Mouse (Mus musculus): ENCODE measurements around the gene Tcirg1. TPM values are rescaled to one million over a fixed set of nuclear protein-coding genes. Genes with fewer than 3 reads are reported as not detected.

Gene Tcirg1
- polyA plus RNA-seq, 1 experiment from 2014 or later, result 10.7 TPM

- no peak for DNase-seq (ENCODE audit: low spot score)
- H3K9me3 ChIP-seq (ENCODE audit: control insufficient read depth, low read length), result no peaks in the 10 kb centered on the region
- 0 out of 2 replicates have a peak, but pooled peaks cover 2% of the 10 kb centered on the region for H3K27me3 ChIP-seq (ENCODE audit: control insufficient read depth, insufficient read depth, low read length)
- ATAC-seq (ENCODE audit: low FRiP score), result no peak
- H3K36me3 ChIP-seq (ENCODE audit: control insufficient read depth, insufficient read depth, low read length), result no peaks in the 10 kb centered on the region
- H3K4me1 ChIP-seq (replicated peaks; ENCODE audit: control insufficient read depth, insufficient read depth, low read length), result peaks cover 9% of the 10 kb centered on the region
- 50% methylated on average over 10 of the region's 10 CpGs for WGBS
- H3K27ac ChIP-seq (ENCODE audit: low read depth, low read length), result no peak overlapping the region
- peak overlapping the region; percentile 38 for H3K4me3 ChIP-seq (ENCODE audit: low read depth, low read length)
- peak overlapping the region; percentile 66 for H3K4me2 ChIP-seq (replicated peaks; ENCODE audit: low read depth, low read length)
- 0 out of 2 replicates have a peak overlapping the region, but pooled peaks have one; percentile 47 for H3K9ac ChIP-seq (ENCODE audit: low read depth, low read length)
Observed at GRCm38 (mm10) chr19:3906326-3906725, 607 bp downstream of the Tcirg1 start.

DNA sequence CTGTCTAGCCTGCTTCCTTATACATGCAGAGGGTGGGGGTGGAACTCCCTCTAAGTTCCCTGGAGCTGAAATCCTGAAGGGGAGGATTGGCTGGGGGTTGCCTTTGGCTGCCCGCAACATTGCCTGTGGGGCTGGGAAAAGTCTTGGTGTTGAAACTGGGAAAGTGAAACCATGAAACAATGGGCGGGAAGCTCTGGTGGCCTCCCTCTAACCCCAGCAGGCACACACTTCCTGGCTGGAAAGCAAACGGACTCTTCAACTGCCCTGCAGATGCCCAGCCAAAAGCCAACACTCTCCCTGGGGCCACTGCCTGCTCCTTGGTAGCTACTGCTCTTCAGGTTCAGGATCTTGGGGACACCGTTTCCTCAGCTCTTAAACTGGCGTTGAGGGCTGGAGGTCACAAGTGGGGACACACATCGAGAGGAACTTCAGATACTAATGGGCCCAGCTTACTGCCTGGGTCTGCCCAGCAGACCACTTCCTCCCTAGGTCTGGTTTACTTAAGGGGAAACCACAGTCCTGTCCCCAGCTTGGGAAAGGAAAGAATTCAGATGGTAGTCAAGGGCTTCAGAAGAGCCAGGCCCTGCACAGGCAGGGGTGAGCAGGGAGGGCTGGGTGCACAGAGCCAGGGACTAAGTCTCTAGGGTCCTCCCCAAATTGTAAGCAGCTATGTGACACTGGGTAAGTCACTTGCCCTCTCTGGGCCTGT, 1.5 kb downstream of the Tcirg1 start:
- DNase-seq (ENCODE audit: low spot score) (peak; percentile 28), ATAC-seq (ENCODE audit: low FRiP score) (no peak)
- 0 out of 2 replicates have a peak overlapping the region, but pooled peaks have one; percentile 39 for H3K27ac ChIP-seq (ENCODE audit: low read depth, low read length)
- 0 out of 2 replicates have a peak, but pooled peaks cover 2% of the 10 kb centered on the region for H3K27me3 ChIP-seq (ENCODE audit: control insufficient read depth, insufficient read depth, low read length)
- WGBS, result 53% methylated on average over 6 of the region's 6 CpGs
- H3K9me3 ChIP-seq (ENCODE audit: control insufficient read depth, low read length), result no peaks in the 10 kb centered on the region
- H3K4me3 ChIP-seq (ENCODE audit: low read depth, low read length), result no peak overlapping the region
- 0 out of 2 replicates have a peak overlapping the region, but pooled peaks have one; percentile 3 for H3K4me2 ChIP-seq (replicated peaks; ENCODE audit: low read depth, low read length)
- no peaks in the 10 kb centered on the region for H3K36me3 ChIP-seq (ENCODE audit: control insufficient read depth, insufficient read depth, low read length)
- no peak overlapping the region for H3K9ac ChIP-seq (ENCODE audit: low read depth, low read length)
- peaks cover 9% of the 10 kb centered on the region for H3K4me1 ChIP-seq (replicated peaks; ENCODE audit: control insufficient read depth, insufficient read depth, low read length)

- H3K9me3 ChIP-seq (ENCODE audit: control insufficient read depth, low read length), result no peaks in the 10 kb centered on the region
Observed at GRCm38 (mm10) chr19:3904363-3904675, 2.6 kb downstream of the Tcirg1 start.

DNA sequence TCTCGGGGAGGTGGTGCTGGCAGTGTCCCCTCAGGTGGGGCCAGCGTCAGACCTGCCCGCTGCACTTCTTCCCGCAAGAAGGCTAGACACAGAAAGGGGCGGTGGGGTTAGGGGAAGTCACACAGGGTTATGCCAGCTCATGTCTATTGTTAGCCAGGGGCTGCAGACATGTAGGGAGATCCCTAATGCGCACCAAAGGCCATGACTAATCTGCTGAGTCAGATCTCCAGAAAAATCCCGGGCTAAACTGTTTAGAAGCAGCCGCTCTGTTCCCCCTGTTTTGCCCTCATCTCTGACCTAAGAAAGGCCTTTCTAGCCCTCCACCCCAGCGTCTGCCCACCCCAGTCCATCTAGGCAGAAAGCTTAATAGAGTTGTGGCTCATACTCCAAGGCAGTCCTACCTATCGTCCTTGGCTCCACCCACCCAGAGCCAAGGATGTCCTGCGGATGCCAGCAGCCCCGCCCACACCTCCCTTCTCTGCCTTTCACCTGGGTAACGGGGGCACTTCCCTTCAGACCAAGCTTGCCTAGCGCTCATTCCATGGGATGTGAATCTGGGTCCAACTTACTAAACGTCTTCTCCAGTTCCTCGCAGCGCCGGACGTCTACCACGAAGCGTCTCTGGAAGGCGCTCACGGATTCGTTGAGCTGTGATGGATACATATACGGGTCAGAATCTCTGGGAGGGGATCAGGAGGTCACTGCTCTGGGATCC, 3.1 kb downstream of the Tcirg1 start:
- Histone ChIP-seq H3K36me3 (ENCODE audit: control insufficient read depth, insufficient read depth, low read length) (no peaks in the 10 kb centered on the region), H3K4me3 (ENCODE audit: low read depth, low read length) (no peak overlapping the region), H3K27me3 (ENCODE audit: control insufficient read depth, insufficient read depth, low read length) (0 out of 2 replicates have a peak, but pooled peaks cover 2% of the 10 kb centered on the region), H3K4me1 (replicated peaks; ENCODE audit: control insufficient read depth, insufficient read depth, low read length) (peaks cover 9% of the 10 kb centered on the region), H3K9me3 (ENCODE audit: control insufficient read depth, low read length) (no peaks in the 10 kb centered on the region), H3K9ac (ENCODE audit: low read depth, low read length) (no peak overlapping the region), H3K4me2 (replicated peaks; ENCODE audit: low read depth, low read length) (no peak overlapping the region), H3K27ac (ENCODE audit: low read depth, low read length) (no peak overlapping the region)
- ATAC-seq (ENCODE audit: low FRiP score), result no peak
- WGBS, result 63% methylated on average over 25 of the region's 25 CpGs
- no peak for DNase-seq (ENCODE audit: low spot score)

More at GRCm38 (mm10) chr19:3904363-3904675, 2.6 kb downstream of the Tcirg1 start:
- 66% methylated on average over 10 of the region's 10 CpGs for WGBS
- Histone ChIP-seq H3K27me3 (ENCODE audit: control insufficient read depth, insufficient read depth, low read length) (0 out of 2 replicates have a peak, but pooled peaks cover 2% of the 10 kb centered on the region), H3K36me3 (ENCODE audit: control insufficient read depth, insufficient read depth, low read length) (no peaks in the 10 kb centered on the region), H3K4me1 (replicated peaks; ENCODE audit: control insufficient read depth, insufficient read depth, low read length) (peaks cover 9% of the 10 kb centered on the region), H3K9ac (ENCODE audit: low read depth, low read length) (no peak overlapping the region), H3K4me2 (replicated peaks; ENCODE audit: low read depth, low read length) (no peak overlapping the region), H3K27ac (ENCODE audit: low read depth, low read length) (no peak overlapping the region), H3K4me3 (ENCODE audit: low read depth, low read length) (no peak overlapping the region)
- DNase-seq (ENCODE audit: low spot score) (no peak), ATAC-seq (ENCODE audit: low FRiP score) (no peak)

- WGBS, result 83% methylated on average over 12 of the region's 12 CpGs
- no peaks in the 10 kb centered on the region for H3K36me3 ChIP-seq (ENCODE audit: control insufficient read depth, insufficient read depth, low read length)
Observed at GRCm38 (mm10) chr19:3902966-3903365, 4.0 kb downstream of the Tcirg1 start.

DNA sequence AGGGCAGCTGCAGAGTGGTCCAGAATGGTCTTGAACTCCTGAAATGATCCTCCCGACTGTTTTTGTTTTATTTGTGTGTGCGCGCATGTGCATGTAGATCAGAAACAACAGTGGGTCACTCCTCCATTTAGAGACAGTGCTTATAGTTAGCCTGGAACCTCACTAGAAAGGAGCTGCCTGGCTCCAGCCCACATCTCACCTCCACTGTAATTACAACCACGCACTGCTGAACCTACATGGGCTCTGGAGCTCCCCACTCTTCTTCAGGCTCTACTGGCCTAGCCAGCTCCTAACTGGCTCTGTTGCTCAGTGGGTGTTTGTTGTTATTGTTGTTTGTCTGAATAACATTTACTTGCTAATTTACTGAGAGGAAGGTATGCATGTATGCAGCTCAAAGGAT, 7.3 kb downstream of the Tcirg1 start:
- Histone ChIP-seq H3K4me2 (replicated peaks; ENCODE audit: low read depth, low read length) (no peak overlapping the region), H3K9ac (ENCODE audit: low read depth, low read length) (no peak overlapping the region), H3K4me1 (replicated peaks; ENCODE audit: control insufficient read depth, insufficient read depth, low read length) (no peaks in the 10 kb centered on the region; the same call in 1 of the 2 replicates), H3K36me3 (ENCODE audit: control insufficient read depth, insufficient read depth, low read length) (no peaks in the 10 kb centered on the region; the same call in 1 of the 2 replicates), H3K4me3 (ENCODE audit: low read depth, low read length) (no peak overlapping the region), H3K27ac (ENCODE audit: low read depth, low read length) (no peak overlapping the region), H3K9me3 (ENCODE audit: control insufficient read depth, low read length) (no peaks in the 10 kb centered on the region), H3K27me3 (ENCODE audit: control insufficient read depth, insufficient read depth, low read length) (no peaks in the 10 kb centered on the region)
- 98% methylated on average over 4 of the region's 4 CpGs for WGBS
- ATAC-seq (ENCODE audit: low FRiP score) (no peak), DNase-seq (ENCODE audit: low spot score) (no peak)

More at GRCm38 (mm10) chr19:3902966-3903365, 4.0 kb downstream of the Tcirg1 start:
- Histone ChIP-seq H3K4me1 (replicated peaks; ENCODE audit: control insufficient read depth, insufficient read depth, low read length) (peaks cover 9% of the 10 kb centered on the region), H3K9me3 (ENCODE audit: control insufficient read depth, low read length) (no peaks in the 10 kb centered on the region), H3K27me3 (ENCODE audit: control insufficient read depth, insufficient read depth, low read length) (0 out of 2 replicates have a peak, but pooled peaks cover 2% of the 10 kb centered on the region), H3K4me2 (replicated peaks; ENCODE audit: low read depth, low read length) (no peak overlapping the region), H3K4me3 (ENCODE audit: low read depth, low read length) (no peak overlapping the region), H3K9ac (ENCODE audit: low read depth, low read length) (no peak overlapping the region), H3K27ac (ENCODE audit: low read depth, low read length) (no peak overlapping the region)
- DNase-seq (ENCODE audit: low spot score), result no peak
- no peak for ATAC-seq (ENCODE audit: low FRiP score)

DNA sequence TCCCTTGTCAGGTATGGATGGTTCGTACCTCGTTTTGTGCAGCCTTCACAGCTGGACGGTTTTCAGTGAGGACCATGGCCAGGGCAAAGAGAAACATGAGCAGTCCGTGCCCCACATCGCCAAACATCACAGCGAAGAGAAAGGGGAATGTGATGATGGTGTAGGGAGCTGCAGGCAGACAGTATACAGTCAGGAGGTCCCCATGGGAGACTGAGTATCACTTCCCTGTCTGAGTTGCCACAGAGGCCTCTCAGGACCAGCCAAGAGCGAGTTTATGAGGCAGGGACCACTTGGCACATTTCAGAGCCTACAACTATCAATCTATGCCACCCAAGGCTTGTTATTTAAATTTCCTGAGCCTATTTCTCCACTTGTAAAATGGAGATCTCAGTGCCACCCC, 8.0 kb downstream of the Tcirg1 start:
- no peak overlapping the region for H3K9ac ChIP-seq (ENCODE audit: low read depth, low read length)
- no peak overlapping the region for H3K4me3 ChIP-seq (ENCODE audit: low read depth, low read length)
- H3K27ac ChIP-seq (ENCODE audit: low read depth, low read length), result no peak overlapping the region
- ATAC-seq (ENCODE audit: low FRiP score), result no peak
- H3K27me3 ChIP-seq (ENCODE audit: control insufficient read depth, insufficient read depth, low read length), result no peaks in the 10 kb centered on the region
- WGBS, result 79% methylated on average over 7 of the region's 7 CpGs
- no peak for DNase-seq (ENCODE audit: low spot score)
- H3K9me3 ChIP-seq (ENCODE audit: control insufficient read depth, low read length), result no peaks in the 10 kb centered on the region
- H3K4me1 ChIP-seq (replicated peaks; ENCODE audit: control insufficient read depth, insufficient read depth, low read length), result no peaks in the 10 kb centered on the region; the same call in 1 of the 2 replicates
- H3K4me2 ChIP-seq (replicated peaks; ENCODE audit: low read depth, low read length), result no peak overlapping the region
- no peaks in the 10 kb centered on the region; the same call in 1 of the 2 replicates for H3K36me3 ChIP-seq (ENCODE audit: control insufficient read depth, insufficient read depth, low read length)

- 98% methylated on average over 5 of the region's 5 CpGs for WGBS
- Histone ChIP-seq H3K27me3 (ENCODE audit: control insufficient read depth, insufficient read depth, low read length) (no peaks in the 10 kb centered on the region), H3K27ac (ENCODE audit: low read depth, low read length) (no peak overlapping the region), H3K4me1 (replicated peaks; ENCODE audit: control insufficient read depth, insufficient read depth, low read length) (no peaks in the 10 kb centered on the region; the same call in 1 of the 2 replicates), H3K9me3 (ENCODE audit: control insufficient read depth, low read length) (no peaks in the 10 kb centered on the region), H3K4me3 (ENCODE audit: low read depth, low read length) (no peak overlapping the region), H3K9ac (ENCODE audit: low read depth, low read length) (no peak overlapping the region), H3K36me3 (ENCODE audit: control insufficient read depth, insufficient read depth, low read length) (no peaks in the 10 kb centered on the region; the same call in 1 of the 2 replicates), H3K4me2 (replicated peaks; ENCODE audit: low read depth, low read length) (no peak overlapping the region)
- no peak for ATAC-seq (ENCODE audit: low FRiP score)
- DNase-seq (ENCODE audit: low spot score), result no peak
Observed at GRCm38 (mm10) chr19:3897557-3897956, 9.4 kb downstream of the Tcirg1 start.

Data from hindbrain, embryonic 11.5 days (tissue).